Mouse (Mus musculus): ENCODE data around the gene Rsad2. TPM values are rescaled to one million over a fixed set of nuclear protein-coding genes. Genes with fewer than 3 reads are reported as not detected.

Gene Rsad2
- polyA plus RNA-seq, 1 experiment from 2014 or later = 0.56 TPM

DNA sequence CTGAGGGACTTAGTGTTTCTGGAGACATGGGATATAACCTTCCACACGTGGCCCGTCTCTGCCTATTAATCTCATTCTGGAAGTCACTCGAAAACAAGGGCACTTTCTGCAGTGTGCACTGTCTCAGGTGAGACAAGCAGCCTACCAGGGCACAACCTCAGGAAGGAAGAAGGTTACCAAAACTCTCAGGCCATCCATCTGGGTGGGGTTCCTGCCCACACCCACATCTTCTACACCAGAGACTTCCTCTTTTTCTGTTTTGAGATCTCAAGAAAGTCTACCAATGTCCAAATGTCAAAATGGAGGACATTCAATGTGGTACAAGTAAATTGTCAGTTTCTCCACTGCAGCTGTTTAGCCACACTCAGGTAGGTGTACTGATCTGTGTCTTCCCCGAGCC, 37.9 kb downstream of the Rsad2 start:
- 92% methylated on average over 4 of the region's 4 CpGs for WGBS

DNA sequence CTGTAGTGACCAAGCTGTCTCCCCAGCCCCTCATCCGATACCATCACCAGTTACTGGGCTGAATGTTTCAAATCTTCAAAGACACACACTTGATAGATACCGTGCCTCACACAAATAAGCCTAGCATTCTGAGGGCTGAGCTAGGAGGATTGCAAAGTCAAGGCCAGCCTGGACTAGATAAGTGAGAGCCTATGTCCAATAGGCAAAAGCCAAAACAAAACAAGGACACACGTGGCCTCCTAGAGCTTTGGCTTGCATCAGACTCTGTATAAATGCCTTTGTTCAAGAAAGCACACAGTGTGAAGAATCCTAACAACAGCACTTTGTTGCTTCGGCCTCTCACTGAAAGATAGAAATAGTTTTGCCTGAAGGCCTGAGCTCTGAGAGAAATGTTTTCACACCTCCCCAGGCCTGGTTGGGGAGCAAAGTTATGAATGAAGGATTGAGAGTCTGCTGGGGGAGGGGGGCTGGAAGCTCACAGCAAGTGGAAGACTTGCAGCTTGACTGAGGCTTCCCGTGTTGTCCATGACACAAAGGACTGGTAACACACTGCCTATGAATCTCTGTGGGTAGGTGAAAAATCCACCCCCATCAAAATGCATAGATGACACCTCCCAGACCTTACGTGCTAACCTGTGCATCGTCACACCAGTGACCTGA, 39.5 kb downstream of the Rsad2 start:
- WGBS = 73% methylated on average over 7 of the region's 7 CpGs
- Histone ChIP-seq H3K27me3 (replicated peaks; ENCODE audit: control insufficient read depth, insufficient read depth, low read length) (no peaks in the 10 kb centered on the region), H3K4me1 (replicated peaks; ENCODE audit: control insufficient read depth, insufficient read depth, low read length) (peaks cover 27% of the 10 kb centered on the region), H3K27ac (ENCODE audit: low read length) (no peak overlapping the region), H3K9me3 (ENCODE audit: control insufficient read depth, low read length) (no peaks in the 10 kb centered on the region), H3K9ac (replicated peaks; ENCODE audit: low read depth, low read length) (no peak overlapping the region), H3K4me3 (replicated peaks; ENCODE audit: low read length) (no peak overlapping the region), H3K36me3 (ENCODE audit: control insufficient read depth, insufficient read depth) (no peaks in the 10 kb centered on the region), H3K4me2 (ENCODE audit: low read length) (no peak overlapping the region)
- no peak for ATAC-seq

More for the DNA sequence above, 37.9 kb downstream of the Rsad2 start:
- ATAC-seq = no peak
- no peak overlapping the region for H3K27ac ChIP-seq (ENCODE audit: low read length)
- H3K9ac ChIP-seq (replicated peaks; ENCODE audit: low read depth, low read length) = no peak overlapping the region
- H3K36me3 ChIP-seq (ENCODE audit: control insufficient read depth, insufficient read depth) = no peaks in the 10 kb centered on the region
- no peaks in the 10 kb centered on the region for H3K27me3 ChIP-seq (replicated peaks; ENCODE audit: control insufficient read depth, insufficient read depth, low read length)
- peaks cover 12% of the 10 kb centered on the region for H3K4me1 ChIP-seq (replicated peaks; ENCODE audit: control insufficient read depth, insufficient read depth, low read length)
- H3K4me3 ChIP-seq (replicated peaks; ENCODE audit: low read length) = no peak overlapping the region
- no peaks in the 10 kb centered on the region for H3K9me3 ChIP-seq (ENCODE audit: control insufficient read depth, low read length)
- H3K4me2 ChIP-seq (ENCODE audit: low read length) = no peak overlapping the region

DNA sequence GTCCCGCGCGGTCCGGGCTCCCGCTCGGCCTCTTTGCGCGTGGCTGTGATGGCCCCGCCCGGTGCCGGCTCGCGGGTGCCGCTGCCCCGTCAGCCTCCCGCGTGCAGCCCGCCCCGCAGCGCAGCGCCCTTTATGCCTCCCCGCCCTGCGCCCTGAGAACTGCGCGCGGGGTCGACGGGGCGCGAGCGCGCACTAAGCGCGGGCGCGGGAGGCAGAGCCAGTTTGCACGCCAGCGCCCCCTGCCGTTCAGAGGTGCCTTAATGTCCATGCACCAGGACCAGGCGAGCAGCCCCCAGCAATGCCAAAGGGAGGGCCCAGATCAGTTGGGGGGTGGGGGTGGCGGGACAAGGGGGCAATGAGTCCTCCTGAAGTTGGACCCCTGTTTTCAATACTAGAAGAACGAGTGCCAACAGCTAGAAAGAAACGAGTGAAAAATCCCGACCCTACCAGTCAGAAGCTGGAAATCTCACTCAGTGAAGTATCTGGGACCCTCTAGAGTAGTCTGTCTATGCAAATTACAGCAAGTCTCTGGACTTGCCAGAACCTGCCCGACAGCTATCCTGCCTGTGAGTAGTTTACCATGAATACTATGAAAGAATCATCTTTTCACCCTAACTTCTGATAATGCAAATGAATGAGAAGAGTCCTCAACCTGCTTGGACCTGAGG, 41.0 kb downstream of the Rsad2 start, which contains the start of gene Rnf144a:
TSS of gene Rnf144a (minus strand) at position 151 of the 668 bp plus-strand sequence.
- Histone ChIP-seq H3K4me2 (ENCODE audit: low read length) (peak within 1 kb of the TSS; percentile 85), H3K9ac (replicated peaks; ENCODE audit: low read depth, low read length) (peak within 1 kb of the TSS; percentile 99), H3K9me3 (ENCODE audit: control insufficient read depth, low read length) (no peaks in the 10 kb centered on the region), H3K36me3 (ENCODE audit: control insufficient read depth, insufficient read depth) (no peaks in the 10 kb centered on the region), H3K27me3 (replicated peaks; ENCODE audit: control insufficient read depth, insufficient read depth, low read length) (no peaks in the 10 kb centered on the region), H3K27ac (ENCODE audit: low read length) (peak within 1 kb of the TSS; percentile 79), H3K4me3 (replicated peaks; ENCODE audit: low read length) (peak within 1 kb of the TSS; percentile 95), H3K4me1 (replicated peaks; ENCODE audit: control insufficient read depth, insufficient read depth, low read length) (peaks cover 35% of the 10 kb centered on the region)
- WGBS = under 1% methylated on average over 43 of the region's 45 CpGs
- peak; percentile 88 for ATAC-seq

DNA sequence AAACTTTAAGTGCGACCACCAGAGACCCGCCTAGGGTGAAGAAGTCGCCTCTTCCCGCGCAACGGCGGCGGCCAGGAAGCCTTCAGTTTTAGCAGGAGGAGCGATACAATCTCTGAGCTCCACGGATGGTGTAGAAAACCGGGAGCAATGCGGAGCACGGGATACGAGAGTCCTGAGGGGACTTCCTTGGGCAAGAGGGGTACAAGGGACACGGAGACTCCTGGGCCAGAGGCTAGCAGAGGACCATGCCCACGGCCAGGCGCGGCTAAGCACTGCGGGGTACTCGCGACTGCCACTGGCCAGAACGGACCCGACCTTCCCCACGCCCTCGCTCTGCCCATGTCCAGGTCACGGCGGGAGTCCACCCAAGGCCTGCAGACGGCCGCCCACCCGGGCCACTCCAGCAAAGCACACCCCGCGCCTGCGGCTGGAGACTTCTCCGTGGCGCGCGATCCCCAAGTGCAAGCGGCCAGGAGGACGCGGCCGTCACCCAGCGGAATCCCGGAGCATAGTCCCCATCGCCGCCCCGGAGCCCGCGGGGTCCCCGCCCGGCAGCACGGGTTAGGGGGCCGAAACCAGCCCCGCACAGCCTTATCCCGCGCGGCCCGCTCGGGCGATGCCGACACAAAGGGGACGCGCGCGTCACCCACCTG, 41.7 kb downstream of the Rsad2 start:
- peak; percentile 85 for ATAC-seq
- Histone ChIP-seq H3K36me3 (ENCODE audit: control insufficient read depth, insufficient read depth) (no peaks in the 10 kb centered on the region), H3K9me3 (ENCODE audit: control insufficient read depth, low read length) (no peaks in the 10 kb centered on the region), H3K27ac (ENCODE audit: low read length) (peak overlapping the region; percentile 79), H3K9ac (replicated peaks; ENCODE audit: low read depth, low read length) (peak overlapping the region; percentile 99), H3K27me3 (replicated peaks; ENCODE audit: control insufficient read depth, insufficient read depth, low read length) (no peaks in the 10 kb centered on the region), H3K4me1 (replicated peaks; ENCODE audit: control insufficient read depth, insufficient read depth, low read length) (peaks cover 35% of the 10 kb centered on the region), H3K4me2 (ENCODE audit: low read length) (peak overlapping the region; percentile 85), H3K4me3 (replicated peaks; ENCODE audit: low read length) (peak overlapping the region; percentile 95)
- WGBS = under 1% methylated on average over 64 of the region's 64 CpGs

DNA sequence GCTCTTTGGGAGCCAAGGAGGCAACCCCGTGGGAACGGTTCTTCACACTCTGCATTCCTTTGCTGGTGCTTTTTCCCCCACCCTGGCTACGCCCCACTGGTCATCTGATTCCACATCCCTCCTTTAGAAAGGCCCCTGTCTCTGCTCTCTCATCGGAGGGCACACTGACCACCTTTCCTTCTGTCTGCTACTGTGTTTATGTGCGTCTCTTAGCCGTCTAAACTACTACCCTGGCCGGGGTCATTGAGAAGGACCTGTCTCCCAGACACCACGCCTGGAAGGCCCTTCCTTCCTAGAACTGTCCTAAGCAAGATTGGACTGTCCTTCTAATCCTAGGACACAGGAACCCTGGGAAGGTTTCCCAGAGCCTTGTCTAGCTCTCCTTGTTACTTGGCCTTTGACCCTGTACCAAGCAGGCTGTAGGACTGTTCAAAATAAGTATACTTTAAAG, 42.3 kb downstream of the Rsad2 start:
- Histone ChIP-seq H3K4me2 (ENCODE audit: low read length) (peak overlapping the region; percentile 85), H3K4me1 (replicated peaks; ENCODE audit: control insufficient read depth, insufficient read depth, low read length) (peaks cover 38% of the 10 kb centered on the region), H3K36me3 (ENCODE audit: control insufficient read depth, insufficient read depth) (no peaks in the 10 kb centered on the region), H3K4me3 (replicated peaks; ENCODE audit: low read length) (peak overlapping the region; percentile 95), H3K27ac (ENCODE audit: low read length) (no peak overlapping the region), H3K9me3 (ENCODE audit: control insufficient read depth, low read length) (no peaks in the 10 kb centered on the region), H3K27me3 (replicated peaks; ENCODE audit: control insufficient read depth, insufficient read depth, low read length) (no peaks in the 10 kb centered on the region), H3K9ac (replicated peaks; ENCODE audit: low read depth, low read length) (peak overlapping the region; percentile 99)
- no peak for ATAC-seq
- WGBS = 3% methylated on average over 8 of the region's 8 CpGs

DNA sequence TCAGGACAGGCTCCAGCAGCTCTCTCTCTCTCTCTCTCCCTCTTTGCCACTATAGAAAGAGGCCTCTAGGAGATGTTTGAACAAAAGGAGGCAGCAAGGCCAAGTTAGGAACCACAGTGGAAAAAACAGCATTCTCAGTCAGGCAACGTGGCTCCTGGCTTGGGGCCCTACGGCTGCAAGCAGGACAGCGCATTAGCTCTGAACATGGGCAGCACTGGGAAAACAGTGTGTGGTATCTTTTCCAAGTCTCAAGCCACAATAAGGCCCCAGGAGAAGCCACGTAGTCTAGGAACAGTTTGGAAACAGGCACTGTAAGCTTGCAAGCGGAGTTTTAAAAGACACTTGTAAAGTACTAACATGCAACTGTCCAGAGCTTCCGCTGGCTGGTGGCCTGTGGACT, 43.5 kb downstream of the Rsad2 start:
- Histone ChIP-seq H3K4me1 (replicated peaks; ENCODE audit: control insufficient read depth, insufficient read depth, low read length) (peaks cover 40% of the 10 kb centered on the region), H3K27ac (ENCODE audit: low read length) (no peak overlapping the region), H3K9ac (replicated peaks; ENCODE audit: low read depth, low read length) (peak overlapping the region; percentile 34)

DNA sequence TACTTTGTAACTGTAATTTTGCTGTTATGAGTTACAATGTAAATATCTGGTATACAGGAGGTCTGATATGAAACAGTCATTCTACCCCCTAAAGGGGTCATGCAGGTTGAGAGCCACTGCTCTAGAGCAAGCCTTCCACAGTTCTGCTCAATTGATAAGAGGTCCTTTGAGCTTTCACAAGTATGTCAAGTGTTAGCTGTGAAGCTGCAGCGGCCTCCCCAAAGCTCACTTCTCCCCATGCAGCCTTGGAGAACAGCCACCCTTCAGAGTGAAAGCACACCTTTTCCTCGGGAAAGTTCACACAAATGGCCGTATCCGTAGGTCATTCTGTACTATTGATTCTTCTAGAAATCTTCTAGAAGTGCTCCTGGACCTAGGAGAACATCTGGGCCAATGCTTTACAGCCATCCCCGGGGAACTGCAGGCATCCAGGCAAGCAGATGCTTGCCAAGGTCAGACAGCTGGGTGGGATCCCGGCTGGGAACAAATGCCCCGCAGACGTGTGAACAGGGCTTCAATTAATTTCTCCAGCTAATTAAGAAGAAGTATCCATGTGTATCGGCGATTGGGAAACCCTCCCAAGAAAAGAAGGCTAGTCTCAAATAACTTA, 44.3 kb downstream of the Rsad2 start:
- Histone ChIP-seq H3K4me2 (ENCODE audit: low read length) (peak overlapping the region; percentile 85), H3K27ac (ENCODE audit: low read length) (no peak overlapping the region), H3K9me3 (ENCODE audit: control insufficient read depth, low read length) (no peaks in the 10 kb centered on the region), H3K27me3 (replicated peaks; ENCODE audit: control insufficient read depth, insufficient read depth, low read length) (no peaks in the 10 kb centered on the region), H3K4me1 (replicated peaks; ENCODE audit: control insufficient read depth, insufficient read depth, low read length) (peaks cover 40% of the 10 kb centered on the region), H3K36me3 (ENCODE audit: control insufficient read depth, insufficient read depth) (no peaks in the 10 kb centered on the region), H3K4me3 (replicated peaks; ENCODE audit: low read length) (peak overlapping the region; percentile 95; the same call in 1 of the 2 replicates), H3K9ac (replicated peaks; ENCODE audit: low read depth, low read length) (0 out of 2 replicates have a peak overlapping the region, but pooled peaks have one; percentile 13)
- ATAC-seq = no peak
- 49% methylated on average over 10 of the region's 10 CpGs for WGBS

More for the DNA sequence above, 43.5 kb downstream of the Rsad2 start:
- Histone ChIP-seq H3K36me3 (ENCODE audit: control insufficient read depth, insufficient read depth) (no peaks in the 10 kb centered on the region), H3K4me2 (ENCODE audit: low read length) (peak overlapping the region; percentile 85), H3K27me3 (replicated peaks; ENCODE audit: control insufficient read depth, insufficient read depth, low read length) (no peaks in the 10 kb centered on the region), H3K4me3 (replicated peaks; ENCODE audit: low read length) (peak overlapping the region; percentile 95), H3K9me3 (ENCODE audit: control insufficient read depth, low read length) (no peaks in the 10 kb centered on the region)
- WGBS = 51% methylated on average over 6 of the region's 6 CpGs
- ATAC-seq = no peak

DNA sequence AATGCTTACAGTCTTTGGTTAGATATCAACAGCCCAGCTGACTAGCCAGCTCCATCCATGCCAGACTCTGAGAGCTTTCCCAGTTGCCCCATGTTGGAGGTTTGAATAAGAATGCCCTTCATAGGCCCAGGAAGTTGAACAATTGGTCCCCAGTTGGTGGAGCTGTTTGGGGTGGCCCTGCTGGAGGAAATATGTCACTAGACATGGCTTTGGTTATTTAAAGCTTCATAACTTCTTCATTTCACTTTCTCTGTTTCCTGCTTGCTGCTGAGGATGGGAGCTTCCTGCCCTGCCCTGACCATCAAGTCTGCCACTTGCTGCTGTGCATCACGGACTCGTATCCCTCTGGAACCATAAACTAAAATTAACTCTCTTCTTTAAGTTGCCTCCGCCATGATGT, 45.8 kb downstream of the Rsad2 start:
- Histone ChIP-seq H3K4me1 (replicated peaks; ENCODE audit: control insufficient read depth, insufficient read depth, low read length) (peaks cover 45% of the 10 kb centered on the region), H3K4me3 (replicated peaks; ENCODE audit: low read length) (no peak overlapping the region), H3K27me3 (replicated peaks; ENCODE audit: control insufficient read depth, insufficient read depth, low read length) (no peaks in the 10 kb centered on the region), H3K9me3 (ENCODE audit: control insufficient read depth, low read length) (no peaks in the 10 kb centered on the region), H3K27ac (ENCODE audit: low read length) (no peak overlapping the region), H3K9ac (replicated peaks; ENCODE audit: low read depth, low read length) (no peak overlapping the region), H3K4me2 (ENCODE audit: low read length) (no peak overlapping the region), H3K36me3 (ENCODE audit: control insufficient read depth, insufficient read depth) (no peaks in the 10 kb centered on the region)
- 96% methylated on average over 3 of the region's 3 CpGs for WGBS
- ATAC-seq = no peak

DNA sequence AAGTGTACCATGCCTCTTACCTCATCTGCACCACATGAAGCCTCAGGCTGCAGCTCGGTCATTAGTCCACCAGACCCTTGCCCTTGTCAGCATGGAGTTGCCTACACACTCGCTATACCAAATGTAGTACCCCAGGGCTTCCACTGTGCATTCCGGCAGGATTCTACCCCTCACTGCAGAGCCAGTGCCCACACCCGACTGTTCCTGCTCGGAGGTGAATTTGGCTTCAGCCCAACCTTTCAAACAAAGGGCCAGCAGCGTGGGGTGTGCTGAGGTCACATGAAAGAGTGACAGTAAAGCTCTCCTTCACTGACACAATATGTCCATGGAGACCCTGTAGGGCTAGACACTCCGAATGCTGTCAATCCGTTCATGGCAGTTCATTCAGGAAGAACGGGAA, 47.5 kb downstream of the Rsad2 start:
- H3K9me3 ChIP-seq (ENCODE audit: control insufficient read depth, low read length) = no peaks in the 10 kb centered on the region
- H3K27ac ChIP-seq (ENCODE audit: low read length) = no peak overlapping the region
- H3K4me1 ChIP-seq (replicated peaks; ENCODE audit: control insufficient read depth, insufficient read depth, low read length) = peaks cover 48% of the 10 kb centered on the region
- ATAC-seq = no peak
- H3K36me3 ChIP-seq (ENCODE audit: control insufficient read depth, insufficient read depth) = peaks cover under 1% of the 10 kb centered on the region; the same call in 1 of the 2 replicates
- no peak overlapping the region for H3K4me3 ChIP-seq (replicated peaks; ENCODE audit: low read length)
- whole genome bisulfite sequencing = 52% methylated on average over 9 of the region's 9 CpGs
- no peak overlapping the region for H3K9ac ChIP-seq (replicated peaks; ENCODE audit: low read depth, low read length)
- H3K4me2 ChIP-seq (ENCODE audit: low read length) = no peak overlapping the region
- no peaks in the 10 kb centered on the region for H3K27me3 ChIP-seq (replicated peaks; ENCODE audit: control insufficient read depth, insufficient read depth, low read length)
